Mouse (Mus musculus) lung, postnatal 0 days (tissue): ENCODE measurements around the gene Traf3.

ENCODE experiments used
- CTCF ChIP-seq: IDR thresholded peaks from 2 replicates; pipeline ENCODE4 v1.5.1; 2016; ENCODE audit warnings: antibody characterized with exemption, mild to moderate bottlenecking
- EP300 ChIP-seq: IDR thresholded peaks from 2 replicates; pipeline ENCODE4 v1.6.1; 2016; ENCODE audit warnings: antibody characterized with exemption, mild to moderate bottlenecking, control low read depth

- TF ChIP-seq CTCF (no peak), EP300 (no peak)
Observed at GRCm38 (mm10) chr12:111276371-111276770, 110.2 kb downstream of the Traf3 start.
